Mouse (Mus musculus) adrenal gland, adult 8-10 months (tissue): ENCODE measurements around the gene Zc3hc1. TPM values are rescaled to one million over a fixed set of nuclear protein-coding genes. Genes with fewer than 3 reads are reported as not detected.

Experiments
- total RNA-seq, 4 experiments: library from RNA; stranded (reverse); gene quantifications; 2 replicates each; pipeline ENCODE4 v1.2.4; 2022

The Zc3hc1 gene
- total RNA-seq, 4 experiments from 2014 or later = 22.0 to 23.9 (median 22.7) TPM

Other genes starting within 250 kb of the Zc3hc1 start
- 100 to 1,000 TPM in 3 of 4 experiments, 10 to 100 TPM in 1; 97.5 to 131 (median 112) TPM for gene Ube2h, start 86.5 kb downstream of the Zc3hc1 start, total RNA-seq
- gene Klhdc10, start 10.8 kb upstream of the Zc3hc1 start, total RNA-seq = 10 to 100 TPM; 76.8 to 85.9 (median 84.7) TPM
- gene Tmem209, start 118.8 kb upstream of the Zc3hc1 start, total RNA-seq = 10 to 100 TPM; 24.4 to 32.6 (median 28.6) TPM
- under 1 TPM in 3 of 4 experiments, not detected in 1; 0.24 to 0.92 (median 0.35) TPM for gene Ssmem1, start 118.8 kb upstream of the Zc3hc1 start, total RNA-seq
- gene Cpa2, start 150.6 kb upstream of the Zc3hc1 start, total RNA-seq = 1 to 10 TPM in 3 of 4 experiments, under 1 TPM in 1; 0.64 to 3.3 (median 1.0) TPM
- gene Cpa4, start 177.3 kb upstream of the Zc3hc1 start, total RNA-seq = 1 to 10 TPM; 1.3 to 3.0 (median 2.0) TPM
- gene Cpa5, start 220.0 kb upstream of the Zc3hc1 start, total RNA-seq = not detected
- gene Cpa1, start 248.2 kb upstream of the Zc3hc1 start, total RNA-seq = not detected